Mouse (Mus musculus) hindlimb bud, embryonic 11.5 days (tissue): Measurements from ENCODE around the gene 4930426L09Rik.

Experiments used
- DNase-seq: peaks from one replicate; pipeline ENCODE4 v3.0.0-alpha.2; 2012; ENCODE audit warnings: low read depth, low spot score; ENCODE audit errors: extremely low spot score

The 4930426L09Rik gene

GRCm38 (mm10) chr2:18998054-18998478 lies at the start of gene 4930426L09Rik, which contains the start of gene Pip4k2a:
TSS of gene 4930426L09Rik (plus strand) at chr2:18998343.
TSS of gene Pip4k2a (minus strand) at chr2:18998126.
- no peak for DNase-seq

- DNase-seq, result no peak
Measured at GRCm38 (mm10) chr2:18948741-18949140, 49.4 kb upstream of the 4930426L09Rik start.

- DNase-seq, result no peak
Measured at GRCm38 (mm10) chr2:18950758-18951157, 47.4 kb upstream of the 4930426L09Rik start.

- DNase-seq, result no peak
Measured at GRCm38 (mm10) chr2:18952102-18952673, 46.0 kb upstream of the 4930426L09Rik start.

GRCm38 (mm10) chr2:18954422-18954821 lies 43.7 kb upstream of the 4930426L09Rik start:
- no peak for DNase-seq

GRCm38 (mm10) chr2:18955022-18955421 lies 43.1 kb upstream of the 4930426L09Rik start:
- no peak for DNase-seq

- no peak for DNase-seq
Measured at GRCm38 (mm10) chr2:18955671-18956070, 42.5 kb upstream of the 4930426L09Rik start.

- DNase-seq, result no peak
Measured at GRCm38 (mm10) chr2:18956424-18956823, 41.7 kb upstream of the 4930426L09Rik start.

- DNase-seq, result no peak
Measured at GRCm38 (mm10) chr2:18956945-18957344, 41.2 kb upstream of the 4930426L09Rik start.

GRCm38 (mm10) chr2:18957459-18957858 lies 40.7 kb upstream of the 4930426L09Rik start:
- no peak for DNase-seq

- DNase-seq, result no peak
Measured at GRCm38 (mm10) chr2:18958044-18958443, 40.1 kb upstream of the 4930426L09Rik start.

- no peak for DNase-seq
Measured at GRCm38 (mm10) chr2:18958501-18958900, 39.6 kb upstream of the 4930426L09Rik start.

GRCm38 (mm10) chr2:18959008-18959407 lies 39.1 kb upstream of the 4930426L09Rik start:
- DNase-seq, result no peak

GRCm38 (mm10) chr2:18959558-18959957 lies 38.6 kb upstream of the 4930426L09Rik start:
- no peak for DNase-seq

- DNase-seq, result no peak
Measured at GRCm38 (mm10) chr2:18960376-18960973, 37.7 kb upstream of the 4930426L09Rik start.

- no peak for DNase-seq
Measured at GRCm38 (mm10) chr2:18962502-18962901, 35.6 kb upstream of the 4930426L09Rik start.

GRCm38 (mm10) chr2:18963286-18964040 lies 34.7 kb upstream of the 4930426L09Rik start:
- DNase-seq, result no peak

GRCm38 (mm10) chr2:18965108-18965507 lies 33.0 kb upstream of the 4930426L09Rik start:
- no peak for DNase-seq

- no peak for DNase-seq
Measured at GRCm38 (mm10) chr2:18965950-18966349, 32.2 kb upstream of the 4930426L09Rik start.

GRCm38 (mm10) chr2:18966566-18966965 lies 31.6 kb upstream of the 4930426L09Rik start:
- no peak for DNase-seq

GRCm38 (mm10) chr2:18967451-18968063 lies 30.6 kb upstream of the 4930426L09Rik start:
- no peak for DNase-seq
